Mouse (Mus musculus): ENCODE measurements at regions not wholly inside any gene's neighbourhood (a gene's known extent, or its start where the extent isn't known, plus 50 kb on each side); places are given as distances from the start of the nearest gene placed in this dataset.

DNA sequence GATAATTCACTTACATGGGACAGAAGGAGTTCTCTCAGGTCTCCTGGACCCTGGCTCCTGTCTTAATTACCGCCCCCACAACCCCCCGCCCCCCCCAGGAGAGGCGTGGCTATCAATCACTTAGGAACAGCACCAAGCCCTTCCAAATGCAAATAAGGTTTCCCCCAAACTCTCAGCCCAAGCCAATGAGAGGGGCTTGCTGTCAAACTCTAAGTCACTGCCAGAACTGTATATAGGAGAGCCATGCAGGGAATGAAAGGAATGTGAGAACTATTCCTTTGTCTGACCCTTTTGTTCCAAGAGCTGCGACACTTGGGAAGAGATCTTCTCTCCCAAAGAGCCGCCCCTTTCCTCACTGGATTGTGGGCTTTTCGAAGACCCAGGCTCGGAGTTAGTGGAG lies 672.4 kb downstream of the Cypt12 start:
- TF ChIP-seq POLR2A (IDR thresholded peaks at IDR 0.05; ENCODE audit: borderline replicate concordance, control insufficient read depth, low read depth, low read length): no peak
- no peak for TF ChIP-seq CTCF (IDR thresholded peaks at IDR 0.05; ENCODE audit: control insufficient read depth, insufficient read depth, low read length)
- Histone ChIP-seq H3K4me3 (replicated peaks; ENCODE audit: control insufficient read depth, low read depth, low read length) (no peak overlapping the region), H3K4me1 (ENCODE audit: control insufficient read depth, insufficient read depth, low read length) (no peaks in the 10 kb centered on the region; the same call in 1 of the 2 replicates), H3K27ac (ENCODE audit: control insufficient read depth, insufficient read depth, low read depth, low read length, poor library complexity) (no peak overlapping the region)
- 75% methylated on average over 7 of the region's 7 CpGs for WGBS

DNA sequence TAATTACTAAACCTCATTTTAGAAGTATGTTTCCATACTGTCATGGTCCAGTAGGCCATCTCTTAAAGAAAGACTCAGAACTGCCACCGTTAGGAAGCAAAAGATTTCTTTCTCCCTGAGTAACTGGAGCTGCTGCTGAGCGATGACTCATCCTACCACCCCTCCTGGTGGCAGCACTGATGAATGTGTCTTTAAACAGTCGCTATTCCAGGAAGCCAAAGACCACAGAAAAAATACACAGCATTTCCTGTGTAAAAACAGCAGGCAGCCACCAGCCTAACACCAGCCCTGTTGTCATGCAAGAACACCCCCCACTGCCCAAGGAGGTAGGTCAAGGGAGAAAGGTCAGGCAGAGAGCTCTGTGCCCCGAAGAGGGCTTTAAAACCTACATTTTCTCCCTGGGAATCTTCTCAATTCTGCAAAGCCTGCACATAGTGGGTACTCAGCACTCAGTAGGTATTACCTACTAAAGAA lies 675.7 kb downstream of the Cypt12 start:
- WGBS: 2% methylated on average over 4 of the region's 4 CpGs
- Histone ChIP-seq H3K4me1 (ENCODE audit: control insufficient read depth, insufficient read depth, low read length) (no peaks in the 10 kb centered on the region; the same call in 1 of the 2 replicates), H3K4me3 (replicated peaks; ENCODE audit: control insufficient read depth, low read depth, low read length) (no peak overlapping the region), H3K27ac (ENCODE audit: control insufficient read depth, insufficient read depth, low read depth, low read length, poor library complexity) (no peak overlapping the region)
- no peak for TF ChIP-seq POLR2A (IDR thresholded peaks at IDR 0.05; ENCODE audit: borderline replicate concordance, control insufficient read depth, low read depth, low read length)
- peak; percentile 13; the same call in 1 of the 2 replicates for TF ChIP-seq CTCF (IDR thresholded peaks at IDR 0.05; ENCODE audit: control insufficient read depth, insufficient read depth, low read length)

DNA sequence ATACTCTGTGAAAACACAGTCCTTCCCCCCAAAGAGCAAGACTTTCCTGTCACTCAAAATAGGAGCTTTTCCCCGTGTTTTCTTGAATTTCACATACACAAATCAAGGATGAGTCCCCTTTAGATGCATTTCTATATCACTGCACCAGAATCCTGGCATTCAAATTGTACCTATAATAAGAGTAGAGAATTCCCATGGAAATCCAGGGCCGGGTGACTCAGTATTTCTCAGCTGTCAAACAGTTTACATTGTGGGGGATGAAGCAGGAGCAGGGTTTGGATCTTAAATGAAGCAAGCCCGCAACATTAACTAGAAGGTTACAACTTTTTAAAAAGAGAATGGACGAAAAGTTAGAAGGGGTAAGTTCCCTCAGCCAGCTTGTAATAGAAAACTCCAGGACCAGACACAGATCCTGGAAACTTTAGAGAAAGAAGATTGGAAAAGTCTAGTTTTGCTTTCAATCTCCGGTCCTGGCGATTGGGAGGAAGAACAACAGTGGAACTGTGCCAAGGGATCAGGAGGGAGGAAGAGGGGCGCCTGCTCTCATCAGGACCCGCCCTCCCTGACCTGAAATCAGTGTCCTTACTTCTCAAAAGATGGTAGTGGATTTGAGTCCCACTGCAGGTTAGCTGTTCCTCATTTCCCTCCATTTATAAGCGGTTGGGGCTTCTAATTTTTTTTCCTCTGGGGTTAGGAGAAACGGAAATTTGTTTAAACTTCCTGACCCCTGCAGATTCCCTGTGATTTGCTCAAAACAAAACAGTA lies 676.4 kb downstream of the Cypt12 start:
- TF ChIP-seq POLR2A (IDR thresholded peaks at IDR 0.05; ENCODE audit: borderline replicate concordance, control insufficient read depth, low read depth, low read length): no peak
- TF ChIP-seq CTCF (IDR thresholded peaks at IDR 0.05; ENCODE audit: control insufficient read depth, insufficient read depth, low read length): no peak

DNA sequence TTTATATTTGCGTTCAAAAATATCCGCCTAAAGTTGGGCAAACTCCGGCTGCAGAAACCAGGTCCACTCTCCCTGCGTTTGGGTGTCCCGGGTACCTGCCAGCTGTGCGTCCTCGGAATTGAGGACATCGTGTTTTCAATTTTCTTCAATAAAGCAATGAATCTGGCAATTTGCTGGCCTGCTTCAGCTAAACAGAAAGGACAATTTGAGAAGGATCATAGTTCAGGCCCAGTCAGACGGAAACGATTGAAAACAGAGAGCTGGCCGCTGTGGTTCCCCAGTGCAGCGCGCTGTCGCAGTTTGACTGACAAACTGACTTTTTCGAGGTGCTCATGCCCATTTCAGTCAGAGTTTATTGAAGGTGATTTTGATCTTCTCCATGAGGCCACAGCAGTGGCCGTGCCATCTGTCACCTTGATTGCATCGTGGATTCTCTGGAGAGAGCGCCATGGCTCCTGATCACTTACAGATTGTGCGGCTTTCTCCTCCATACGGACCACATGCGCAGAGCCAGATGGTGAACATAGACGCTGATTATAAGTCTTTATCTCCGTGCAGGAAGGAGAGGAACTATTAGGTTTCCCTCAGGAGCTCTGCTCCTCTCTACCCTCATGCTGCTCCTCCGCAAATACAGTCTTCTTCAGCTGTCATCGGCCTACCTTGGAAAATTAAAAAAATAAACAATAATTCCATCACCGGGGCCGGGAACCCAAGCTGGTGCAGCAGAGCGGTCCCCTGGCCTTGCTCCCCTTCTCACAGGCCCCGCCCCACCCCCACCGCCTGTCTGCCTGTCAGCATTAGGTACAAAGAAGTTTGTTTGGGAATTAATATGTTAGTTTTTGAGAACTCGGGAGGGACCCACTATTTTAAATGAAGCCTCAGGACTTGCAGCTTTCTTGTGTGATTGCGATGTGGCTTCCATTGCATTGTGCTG lies 677.5 kb downstream of the Cypt12 start:
- WGBS: 46% methylated on average over 32 of the region's 32 CpGs
- H3K4me3 ChIP-seq (replicated peaks; ENCODE audit: control insufficient read depth, low read depth, low read length): no peak overlapping the region
- H3K27ac ChIP-seq (ENCODE audit: control insufficient read depth, insufficient read depth, low read depth, low read length, poor library complexity): no peak overlapping the region
- TF ChIP-seq CTCF (IDR thresholded peaks at IDR 0.05; ENCODE audit: control insufficient read depth, insufficient read depth, low read length): no peak
- no peak for TF ChIP-seq POLR2A (IDR thresholded peaks at IDR 0.05; ENCODE audit: borderline replicate concordance, control insufficient read depth, low read depth, low read length)
- no peaks in the 10 kb centered on the region; the same call in 1 of the 2 replicates for H3K4me1 ChIP-seq (ENCODE audit: control insufficient read depth, insufficient read depth, low read length)

More for the DNA sequence above, 676.4 kb downstream of the Cypt12 start:
- H3K27ac ChIP-seq (ENCODE audit: control insufficient read depth, insufficient read depth, low read depth, low read length, poor library complexity): no peak overlapping the region
- no peak overlapping the region for H3K4me3 ChIP-seq (replicated peaks; ENCODE audit: control insufficient read depth, low read depth, low read length)
- WGBS: 13% methylated on average over 10 of the region's 10 CpGs
- H3K4me1 ChIP-seq (ENCODE audit: control insufficient read depth, insufficient read depth, low read length): no peaks in the 10 kb centered on the region; the same call in 1 of the 2 replicates

DNA sequence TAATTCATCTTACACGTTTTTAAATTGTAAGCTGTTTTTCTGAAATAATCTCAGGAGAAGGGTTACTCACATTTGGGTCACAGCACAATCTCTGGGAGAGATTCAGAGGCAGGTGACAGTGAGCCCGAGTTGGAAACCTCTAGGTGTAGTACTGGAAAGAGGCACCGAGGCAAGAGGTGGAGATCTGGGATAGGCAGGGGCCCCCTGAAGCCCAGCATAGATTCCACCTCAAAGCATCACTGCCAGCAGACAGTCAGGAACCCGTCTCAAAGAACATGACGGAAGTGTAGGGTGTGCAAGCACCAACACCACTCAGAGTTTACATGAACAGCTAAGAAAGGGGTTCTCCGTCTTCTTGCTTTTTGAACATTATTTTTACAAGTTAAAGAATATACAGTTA lies 678.2 kb downstream of the Cypt12 start:
- H3K27ac ChIP-seq (ENCODE audit: control insufficient read depth, insufficient read depth, low read depth, low read length, poor library complexity): no peak overlapping the region
- 79% methylated on average over 6 of the region's 6 CpGs for WGBS
- no peak for TF ChIP-seq POLR2A (IDR thresholded peaks at IDR 0.05; ENCODE audit: borderline replicate concordance, control insufficient read depth, low read depth, low read length)
- no peak for TF ChIP-seq CTCF (IDR thresholded peaks at IDR 0.05; ENCODE audit: control insufficient read depth, insufficient read depth, low read length)
- H3K4me3 ChIP-seq (replicated peaks; ENCODE audit: control insufficient read depth, low read depth, low read length): no peak overlapping the region
- no peaks in the 10 kb centered on the region; the same call in 1 of the 2 replicates for H3K4me1 ChIP-seq (ENCODE audit: control insufficient read depth, insufficient read depth, low read length)

DNA sequence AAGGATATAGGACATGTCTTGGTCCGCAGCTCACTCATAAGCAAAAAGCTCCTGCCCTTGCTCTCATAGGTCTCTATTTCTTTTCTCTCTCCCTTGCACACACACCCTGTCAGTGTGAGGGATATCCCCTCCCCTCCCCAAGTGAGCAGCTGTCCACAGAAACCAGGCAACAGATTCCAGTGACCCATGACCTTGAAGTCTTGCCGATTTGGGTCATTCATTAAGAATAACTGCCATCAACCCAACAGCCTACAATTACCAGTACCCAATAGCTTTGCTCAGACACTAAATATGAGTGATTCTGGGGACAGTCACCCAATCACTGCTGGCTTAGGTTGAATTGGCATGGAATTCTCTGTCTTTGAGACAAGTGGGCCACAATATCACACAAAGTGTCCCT lies 678.6 kb downstream of the Cypt12 start:
- 79% methylated on average over 2 of the region's 2 CpGs for WGBS
- Histone ChIP-seq H3K4me1 (ENCODE audit: control insufficient read depth, insufficient read depth, low read length) (no peaks in the 10 kb centered on the region; the same call in 1 of the 2 replicates), H3K27ac (ENCODE audit: control insufficient read depth, insufficient read depth, low read depth, low read length, poor library complexity) (no peak overlapping the region), H3K4me3 (replicated peaks; ENCODE audit: control insufficient read depth, low read depth, low read length) (no peak overlapping the region)
- TF ChIP-seq POLR2A (IDR thresholded peaks at IDR 0.05; ENCODE audit: borderline replicate concordance, control insufficient read depth, low read depth, low read length) (no peak), CTCF (IDR thresholded peaks at IDR 0.05; ENCODE audit: control insufficient read depth, insufficient read depth, low read length) (no peak)

DNA sequence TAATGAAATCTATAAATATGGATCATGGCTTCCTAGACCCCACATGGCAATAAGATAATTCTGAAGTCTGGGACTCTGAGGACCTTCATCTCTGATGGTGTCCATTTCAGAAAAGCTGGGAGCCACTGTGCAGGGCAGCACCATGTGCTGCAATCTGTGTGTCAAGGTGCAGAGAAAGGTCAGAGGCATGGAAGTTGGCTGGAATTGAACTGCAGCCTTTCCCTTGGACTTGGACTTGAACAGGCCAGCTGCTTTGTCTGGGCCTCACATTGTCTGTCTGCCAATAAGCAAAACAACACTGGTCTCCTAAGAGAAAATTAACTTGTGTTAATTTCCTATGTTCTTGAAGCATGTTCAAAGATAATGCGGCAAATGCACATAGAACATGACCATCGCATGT lies 681.0 kb downstream of the Cypt12 start:
- Histone ChIP-seq H3K27ac (ENCODE audit: control insufficient read depth, insufficient read depth, low read depth, low read length, poor library complexity) (no peak overlapping the region), H3K4me3 (replicated peaks; ENCODE audit: control insufficient read depth, low read depth, low read length) (no peak overlapping the region), H3K4me1 (ENCODE audit: control insufficient read depth, insufficient read depth, low read length) (no peaks in the 10 kb centered on the region)
- no peak for TF ChIP-seq POLR2A (IDR thresholded peaks at IDR 0.05; ENCODE audit: borderline replicate concordance, control insufficient read depth, low read depth, low read length)
- WGBS: 97% methylated on average over 2 of the region's 2 CpGs

DNA sequence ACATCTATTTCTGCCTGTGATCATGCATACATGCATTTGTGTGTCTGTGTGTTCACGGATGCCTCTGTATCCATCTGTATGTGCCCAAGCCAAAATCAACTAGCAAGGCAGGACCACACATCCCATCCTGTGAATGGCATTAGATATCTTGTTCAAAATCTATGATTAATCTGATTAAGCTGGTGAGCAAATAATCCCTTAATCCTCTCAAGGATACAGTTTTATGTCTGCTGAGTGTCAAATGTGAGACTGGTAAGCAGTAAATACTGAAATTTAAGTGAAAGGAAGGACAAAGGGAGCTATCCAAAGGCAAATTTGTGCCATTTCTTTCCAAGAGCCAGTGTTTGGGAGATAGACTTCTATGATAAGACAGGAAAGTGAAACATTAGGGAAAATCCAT lies 683.4 kb downstream of the Cypt12 start:
- 86% methylated on average over 1 of the region's 1 CpGs for WGBS
- H3K27ac ChIP-seq (ENCODE audit: control insufficient read depth, insufficient read depth, low read depth, low read length, poor library complexity): no peak overlapping the region
- no peaks in the 10 kb centered on the region for H3K4me1 ChIP-seq (ENCODE audit: control insufficient read depth, insufficient read depth, low read length)
- TF ChIP-seq CTCF (IDR thresholded peaks at IDR 0.05; ENCODE audit: control insufficient read depth, insufficient read depth, low read length) (no peak), POLR2A (IDR thresholded peaks at IDR 0.05; ENCODE audit: borderline replicate concordance, control insufficient read depth, low read depth, low read length) (no peak)
- H3K4me3 ChIP-seq (replicated peaks; ENCODE audit: control insufficient read depth, low read depth, low read length): no peak overlapping the region

Measured in bone marrow, adult 2 months (tissue).